Comparison of ENCODE assay signal across 9 mouse cellular contexts in the genomic region with DNA sequence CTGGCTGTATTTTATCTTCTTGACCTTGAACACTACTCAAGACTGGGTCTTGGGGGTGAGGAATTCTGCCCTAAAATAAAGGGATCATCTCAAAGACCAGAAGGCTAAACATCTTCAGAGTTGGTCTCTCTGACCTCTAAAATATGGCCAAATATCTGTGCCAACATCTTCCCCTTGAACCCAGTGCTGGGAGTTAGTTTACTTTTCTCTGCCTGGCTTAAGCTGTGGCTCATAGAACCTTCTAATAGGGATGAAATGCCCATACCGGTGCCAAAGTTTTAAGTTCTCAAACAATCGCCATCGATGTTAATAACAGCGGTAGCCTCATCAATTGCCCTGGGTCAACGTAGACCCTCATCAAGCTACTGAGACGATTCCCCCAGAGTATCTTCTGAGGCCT. TPM values are rescaled to one million over a fixed set of nuclear protein-coding genes. Genes with fewer than 3 reads are reported as not detected.
DNase-seq lines count a peak whose midpoint lies in the region; ATAC-seq and TF ChIP-seq lines count a peak whose summit lies in the region.
"Had no signal": no experiment of that assay in that cellular context is flagged by ENCODE, and none has a peak within 500 bp of the region (broad histone marks: within the 10 kb centered on the region; RNA-seq: fewer than 3 reads in every experiment).

No protein-coding gene starts in this region.

- H3K9me3 ChIP-seq in kidney, embryonic 16.5 days (ENCODE audit: low read length) = no peaks in the 10 kb centered on the region
- H3K9me3 ChIP-seq in embryonic facial prominence, embryonic 12.5 days = no peaks in the 10 kb centered on the region
- no peaks in the 10 kb centered on the region for H3K9me3 ChIP-seq in intestine, embryonic 14.5 days (ENCODE audit: control insufficient read depth, low read length)

- intact Hi-C loops in left cerebral cortex, postnatal 36 days (cut with DNase I) = loop anchor here (10.0 kb wide), 1 partner anchor 357 kb away; no protein-coding TSS in a partner anchor

- H3K27me3 ChIP-seq in kidney, embryonic 16.5 days (ENCODE audit: insufficient read depth, low read length) = peaks cover 46% of the 10 kb centered on the region
- peaks cover 64% of the 10 kb centered on the region for H3K27me3 ChIP-seq in embryonic facial prominence, embryonic 12.5 days
- peaks cover 46% of the 10 kb centered on the region for H3K27me3 ChIP-seq in intestine, embryonic 14.5 days (replicated peaks; ENCODE audit: control insufficient read depth, insufficient read depth, low read length)
- no peaks in the 10 kb centered on the region for H3K27me3 ChIP-seq in myocyte (ENCODE audit: control insufficient read depth, insufficient read depth, insufficient read length)

- no peak for DNase-seq in kidney, postnatal 10 days
- no peak for DNase-seq in intestine, embryonic 14.5 days (ENCODE audit: low spot score)
- DNase-seq in left cerebral cortex, postnatal 36 days (ENCODE audit: low spot score in 2 of 2) = no peak
- DNase-seq in T-cell, adult 2 months (ENCODE audit: low spot score) = no peak
- DNase-seq in spleen, postnatal 10 days (ENCODE audit: low spot score in 2 of 2) = no peak

- WGBS in kidney, embryonic 16.5 days = 4% methylated on average over 6 of the region's 6 CpGs
- 5% methylated on average over 6 of the region's 6 CpGs for WGBS in embryonic facial prominence, embryonic 12.5 days
- 3% methylated on average over 6 of the region's 6 CpGs for WGBS in intestine, embryonic 14.5 days

- H3K4me1 ChIP-seq in kidney, embryonic 16.5 days (ENCODE audit: insufficient read depth, low read length) = peaks cover 5% of the 10 kb centered on the region; the same call in 1 of the 2 replicates
- H3K4me1 ChIP-seq in embryonic facial prominence, embryonic 12.5 days = peaks cover 4% of the 10 kb centered on the region; the same call in 1 of the 2 replicates
- H3K4me1 ChIP-seq in intestine, embryonic 14.5 days (replicated peaks; ENCODE audit: control insufficient read depth, insufficient read depth, low read length) = peaks cover 9% of the 10 kb centered on the region; the same call in 1 of the 2 replicates

- peak overlapping the region; percentile 63 for H3K4me3 ChIP-seq in kidney, embryonic 16.5 days (ENCODE audit: low read length)
- H3K4me3 ChIP-seq in embryonic facial prominence, embryonic 12.5 days = peak overlapping the region; percentile 62
- H3K4me3 ChIP-seq in intestine, embryonic 14.5 days (ENCODE audit: low read depth, low read length) = peak overlapping the region; percentile 54
- H3K4me3 ChIP-seq in myocyte = peak overlapping the region; percentile 35

- TF ChIP-seq POLR2A in myocyte (IDR thresholded peaks at IDR 0.05; ENCODE audit: insufficient read length, low read depth) = no peak

- no peaks in the 10 kb centered on the region for H3K36me3 ChIP-seq in kidney, embryonic 16.5 days (ENCODE audit: insufficient read depth, low read length)
- no peaks in the 10 kb centered on the region for H3K36me3 ChIP-seq in embryonic facial prominence, embryonic 12.5 days
- no peaks in the 10 kb centered on the region for H3K36me3 ChIP-seq in intestine, embryonic 14.5 days (ENCODE audit: control insufficient read depth, insufficient read depth, low read length)
- no peaks in the 10 kb centered on the region for H3K36me3 ChIP-seq in myocyte (ENCODE audit: control insufficient read depth, insufficient read depth)

- ATAC-seq in kidney, embryonic 16.5 days (ENCODE audit: low FRiP score, low TSS enrichment) = no peak
- no peak for ATAC-seq in embryonic facial prominence, embryonic 12.5 days (ENCODE audit: insufficient number of reproducible peaks, insufficient read depth, low FRiP score, low TSS enrichment)
- ATAC-seq in intestine, embryonic 14.5 days (replicated peaks; ENCODE audit: low FRiP score, low TSS enrichment, low read depth) = no peak

- H3ac ChIP-seq in myocyte (ENCODE audit: control insufficient read depth, insufficient read length) = peak overlapping the region; percentile 30

- H3K79me2 ChIP-seq in myocyte (ENCODE audit: control insufficient read depth, insufficient read depth) = no peaks in the 10 kb centered on the region

- no peak overlapping the region for H3K27ac ChIP-seq in kidney, embryonic 16.5 days (ENCODE audit: low read length)
- H3K27ac ChIP-seq in embryonic facial prominence, embryonic 12.5 days = no peak overlapping the region
- H3K27ac ChIP-seq in intestine, embryonic 14.5 days (ENCODE audit: low read depth) = no peak overlapping the region

- peak overlapping the region; percentile 99 for H3K4me2 ChIP-seq in kidney, embryonic 16.5 days (replicated peaks; ENCODE audit: low read depth, low read length)
- H3K4me2 ChIP-seq in embryonic facial prominence, embryonic 12.5 days (replicated peaks) = peak overlapping the region; percentile 98
- H3K4me2 ChIP-seq in intestine, embryonic 14.5 days (ENCODE audit: low read length) = peak overlapping the region; percentile 90
- H3K4me2 ChIP-seq in myocyte (ENCODE audit: low read depth) = peak overlapping the region; percentile 98

- H3K9ac ChIP-seq in kidney, embryonic 16.5 days (replicated peaks; ENCODE audit: low read length) = peak overlapping the region; percentile 66
- peak overlapping the region; percentile 52 for H3K9ac ChIP-seq in embryonic facial prominence, embryonic 12.5 days
- H3K9ac ChIP-seq in intestine, embryonic 14.5 days (ENCODE audit: low read length) = peak overlapping the region; percentile 31; the same call in 1 of the 2 replicates

TF ChIP-seq in myocyte, 11 proteins besides CTCF, POLR2A, EP300 and RAD21:
- no peak for TF ChIP-seq TCF3 (IDR thresholded peaks at IDR 0.05; ENCODE audit: insufficient read length, low read depth)
- no peak for TF ChIP-seq USF1 (IDR thresholded peaks at IDR 0.05; ENCODE audit: low read depth)
- TF ChIP-seq CEBPB (IDR thresholded peaks at IDR 0.05; ENCODE audit: insufficient read depth, poor library complexity, severe bottlenecking) = no peak
- no peak for TF ChIP-seq POLR2AphosphoS2 (IDR thresholded peaks at IDR 0.05; ENCODE audit: insufficient read length, low read depth)
- no peak for TF ChIP-seq SRF (IDR thresholded peaks at IDR 0.05; ENCODE audit: control insufficient read depth, insufficient read length, low read depth)
- TF ChIP-seq MYOG (IDR thresholded peaks at IDR 0.05; ENCODE audit: control insufficient read depth in 1 of 3, insufficient read depth in 1 of 3, insufficient read length in 2 of 3, low read depth in 2 of 3) = no peak
- no peak for TF ChIP-seq E2F4 (IDR thresholded peaks at IDR 0.05; ENCODE audit: insufficient read depth)
- TF ChIP-seq TCF12 (IDR thresholded peaks at IDR 0.05; ENCODE audit: insufficient read depth, poor library complexity, severe bottlenecking) = no peak
- no peak for TF ChIP-seq REST (IDR thresholded peaks at IDR 0.05; ENCODE audit: insufficient read depth, insufficient read length)
- TF ChIP-seq MYOD1 (IDR thresholded peaks at IDR 0.05; ENCODE audit: control insufficient read depth in 1 of 3, insufficient read length in 2 of 3, low read depth in 2 of 3) = no peak
- no peak for TF ChIP-seq MAX (IDR thresholded peaks at IDR 0.05; ENCODE audit: low read depth)

RNA-seq across cellular contexts. Expression of gene Coro6, which starts 0.4 kb away (rescaled TPM):
- polyA plus RNA-seq in kidney, embryonic 16.5 days (2015; fragmentation: Nextera tagmentation; extraction: Ambion mirVana) = 0.25 and 0.51 TPM in 2 replicates
- 0.15 and 0.22 TPM in 2 replicates for polyA plus RNA-seq in embryonic facial prominence, embryonic 12.5 days (2016; fragmentation: Nextera tagmentation; extraction: Ambion mirVana)
- 0.15 and 0.23 TPM in 2 replicates for polyA plus RNA-seq in intestine, embryonic 14.5 days (2014; fragmentation: Nextera tagmentation; extraction: Ambion mirVana)
- 50.6 TPM for polyA plus RNA-seq in myocyte (2012; fragmentation: generic; extraction: Trizol)
- 10 to 100 TPM; 33.3 to 45.9 TPM for total RNA-seq in left cerebral cortex, postnatal 36 days (2021)

RNA-seq across cellular contexts. Expression of gene Ankrd13b, which starts 27.6 kb away (rescaled TPM):
- 3.5 and 4.0 TPM in 2 replicates for polyA plus RNA-seq in kidney, embryonic 16.5 days (2015; fragmentation: Nextera tagmentation; extraction: Ambion mirVana)
- 15.0 and 15.5 TPM in 2 replicates for polyA plus RNA-seq in embryonic facial prominence, embryonic 12.5 days (2016; fragmentation: Nextera tagmentation; extraction: Ambion mirVana)
- 7.3 and 8.3 TPM in 2 replicates for polyA plus RNA-seq in intestine, embryonic 14.5 days (2014; fragmentation: Nextera tagmentation; extraction: Ambion mirVana)
- polyA plus RNA-seq in myocyte (2012; fragmentation: generic; extraction: Trizol) = 46.0 TPM
- 10 to 100 TPM; 84.9 to 99.0 TPM for total RNA-seq in left cerebral cortex, postnatal 36 days (2021)
- total RNA-seq: neutrophil, adult 5-6 weeks had no signal

RNA-seq across cellular contexts. Expression of gene Git1, which starts 31.5 kb away (rescaled TPM):
- polyA plus RNA-seq in kidney, embryonic 16.5 days (2015; fragmentation: Nextera tagmentation; extraction: Ambion mirVana) = 9.7 and 13.0 TPM in 2 replicates
- 11.1 and 11.5 TPM in 2 replicates for polyA plus RNA-seq in embryonic facial prominence, embryonic 12.5 days (2016; fragmentation: Nextera tagmentation; extraction: Ambion mirVana)
- polyA plus RNA-seq in intestine, embryonic 14.5 days (2014; fragmentation: Nextera tagmentation; extraction: Ambion mirVana) = 17.7 and 19.8 TPM in 2 replicates
- polyA plus RNA-seq in myocyte (2012; fragmentation: generic; extraction: Trizol) = 53.9 TPM
- 100 to 1,000 TPM; 277 to 296 TPM for total RNA-seq in left cerebral cortex, postnatal 36 days (2021)

RNA-seq across cellular contexts. Expression of gene Abhd15, which starts 53.1 kb away (rescaled TPM):
- 2.0 and 2.2 TPM in 2 replicates for polyA plus RNA-seq in kidney, embryonic 16.5 days (2015; fragmentation: Nextera tagmentation; extraction: Ambion mirVana)
- polyA plus RNA-seq in embryonic facial prominence, embryonic 12.5 days (2016; fragmentation: Nextera tagmentation; extraction: Ambion mirVana) = 2.8 and 2.9 TPM in 2 replicates
- 2.2 and 3.2 TPM in 2 replicates for polyA plus RNA-seq in intestine, embryonic 14.5 days (2014; fragmentation: Nextera tagmentation; extraction: Ambion mirVana)
- polyA plus RNA-seq in myocyte (2012; fragmentation: generic; extraction: Trizol) = 1.4 TPM
- 1 to 10 TPM; 1.2 to 1.3 TPM for total RNA-seq in left cerebral cortex, postnatal 36 days (2021)

RNA-seq across cellular contexts. Expression of gene Trp53i13, which starts 53.9 kb away (rescaled TPM):
- polyA plus RNA-seq in kidney, embryonic 16.5 days (2015; fragmentation: Nextera tagmentation; extraction: Ambion mirVana) = 34.1 and 36.1 TPM in 2 replicates
- polyA plus RNA-seq in embryonic facial prominence, embryonic 12.5 days (2016; fragmentation: Nextera tagmentation; extraction: Ambion mirVana) = 52.8 and 55.2 TPM in 2 replicates
- 27.3 and 32.5 TPM in 2 replicates for polyA plus RNA-seq in intestine, embryonic 14.5 days (2014; fragmentation: Nextera tagmentation; extraction: Ambion mirVana)
- 23.7 TPM for polyA plus RNA-seq in myocyte (2012; fragmentation: generic; extraction: Trizol)
- 1 to 10 TPM; 3.9 to 4.6 TPM for total RNA-seq in left cerebral cortex, postnatal 36 days (2021)

Comparison
In these comparisons a context has a peak if more than half of its experiments do, and no peak if none do; other contexts are left out.
1. RNA of gene Coro6, which starts 0.4 kb away (polyA plus RNA-seq): 50.6 TPM in myocyte (single experiment); 0.25 to 0.51 TPM in kidney, embryonic 16.5 days, 0.15 to 0.23 TPM in intestine, embryonic 14.5 days and 0.15 to 0.22 TPM in embryonic facial prominence, embryonic 12.5 days; every median in the first group is over 10 times any median in the second.
2. Peak in every context shown above with its lines, with median percentiles within 50 percentile points of each other: H3K4me2 ChIP-seq, H3K4me3 ChIP-seq and H3K9ac ChIP-seq.